Mouse (Mus musculus): Measurements from ENCODE around the gene Rorc. TPM values are rescaled to one million over a fixed set of nuclear protein-coding genes. Genes with fewer than 3 reads are reported as not detected.

The Rorc gene
- polyA plus RNA-seq, 1 experiment from 2014 or later, result 2.3 TPM

DNA sequence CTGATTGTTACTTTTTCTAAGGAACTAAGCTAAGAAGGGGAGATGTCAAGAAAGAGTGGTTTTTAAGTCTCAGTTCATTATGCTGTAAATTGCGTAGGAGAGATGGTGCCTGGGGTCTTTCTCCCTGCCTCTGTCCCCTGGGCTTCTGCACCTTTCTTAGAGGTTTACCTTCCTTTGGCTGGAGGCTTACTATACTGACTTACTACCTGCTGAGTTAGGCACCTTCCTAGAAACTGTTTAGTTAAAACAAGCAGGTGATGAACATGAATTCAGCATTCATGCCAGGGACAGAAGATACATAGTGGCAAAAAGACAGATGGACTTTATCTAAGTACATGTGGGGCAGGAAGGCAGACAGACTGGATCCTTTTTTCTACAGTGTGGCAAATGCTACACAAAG lies 23.7 kb downstream of the Rorc start:
- H3K9ac ChIP-seq, result no peak overlapping the region
- ATAC-seq (ENCODE audit: insufficient number of reproducible peaks, insufficient read depth, low FRiP score, low TSS enrichment, low read depth), result no peak
- no peak overlapping the region for H3K4me3 ChIP-seq
- peaks cover 59% of the 10 kb centered on the region for H3K27me3 ChIP-seq
- H3K27ac ChIP-seq, result no peak overlapping the region
- no peaks in the 10 kb centered on the region for H3K9me3 ChIP-seq
- H3K36me3 ChIP-seq, result no peaks in the 10 kb centered on the region
- no peak overlapping the region for H3K4me2 ChIP-seq
- peaks cover 11% of the 10 kb centered on the region; the same call in 1 of the 2 replicates for H3K4me1 ChIP-seq
- WGBS, result 71% methylated on average over 1 of the region's 1 CpGs

- Histone ChIP-seq H3K4me2 (no peak overlapping the region), H3K27ac (no peak overlapping the region), H3K27me3 (peaks cover 64% of the 10 kb centered on the region), H3K36me3 (no peaks in the 10 kb centered on the region), H3K4me3 (no peak overlapping the region), H3K9me3 (no peaks in the 10 kb centered on the region), H3K9ac (no peak overlapping the region), H3K4me1 (peaks cover 11% of the 10 kb centered on the region; the same call in 1 of the 2 replicates)
- ATAC-seq (ENCODE audit: insufficient number of reproducible peaks, insufficient read depth, low FRiP score, low TSS enrichment, low read depth), result no peak
- 77% methylated on average over 4 of the region's 4 CpGs for WGBS
Observed at GRCm38 (mm10) chr3:94396851-94397250, 24.3 kb downstream of the Rorc start.

DNA sequence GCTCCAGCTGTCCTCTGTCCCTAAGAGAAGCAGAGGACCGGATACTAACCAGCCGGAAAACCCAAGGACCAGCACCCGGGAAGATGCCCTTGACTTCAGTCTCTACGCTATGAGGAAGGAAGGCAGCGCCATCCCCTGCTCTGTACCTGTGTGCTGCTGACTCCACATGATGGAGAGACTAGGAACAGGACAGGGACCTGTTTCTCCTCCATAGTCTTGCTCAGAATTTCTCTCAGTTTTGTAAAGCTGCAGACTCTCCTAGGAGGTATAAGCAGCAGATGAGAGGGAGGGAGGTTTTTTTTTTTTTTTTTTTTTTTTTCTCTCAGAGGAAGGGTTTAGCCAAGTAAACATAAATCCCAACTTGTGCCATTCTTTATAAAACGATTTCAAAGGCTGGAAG lies 25.6 kb downstream of the Rorc start, which contains the start of gene Lingo4:
Gene Lingo4 (plus strand): TSS at position 301 of the 400 bp plus-strand sequence.
- no peak within 1 kb of the TSS for H3K27ac ChIP-seq
- no peaks in the 10 kb centered on the region for H3K36me3 ChIP-seq
- H3K4me3 ChIP-seq, result peak within 1 kb of the TSS; percentile 34
- peaks cover 78% of the 10 kb centered on the region for H3K27me3 ChIP-seq
- peak within 1 kb of the TSS; percentile 68 for H3K9ac ChIP-seq
- ATAC-seq (ENCODE audit: insufficient number of reproducible peaks, insufficient read depth, low FRiP score, low TSS enrichment, low read depth), result no peak
- no peaks in the 10 kb centered on the region for H3K9me3 ChIP-seq
- H3K4me2 ChIP-seq, result peak within 1 kb of the TSS; percentile 63
- 68% methylated on average over 6 of the region's 6 CpGs for WGBS
- peaks cover 13% of the 10 kb centered on the region; the same call in 1 of the 2 replicates for H3K4me1 ChIP-seq

GRCm38 (mm10) chr3:94398943-94399481 lies 26.4 kb downstream of the Rorc start:
- H3K9me3 ChIP-seq, result no peaks in the 10 kb centered on the region
- H3K4me3 ChIP-seq, result peak overlapping the region; percentile 34
- H3K36me3 ChIP-seq, result no peaks in the 10 kb centered on the region
- H3K27me3 ChIP-seq, result peaks cover 84% of the 10 kb centered on the region
- 3% methylated on average over 20 of the region's 20 CpGs for WGBS
- H3K9ac ChIP-seq, result peak overlapping the region; percentile 68
- no peak for ATAC-seq (ENCODE audit: insufficient number of reproducible peaks, insufficient read depth, low FRiP score, low TSS enrichment, low read depth)
- peaks cover 20% of the 10 kb centered on the region; the same call in 1 of the 2 replicates for H3K4me1 ChIP-seq
- H3K4me2 ChIP-seq, result peak overlapping the region; percentile 63
- no peak overlapping the region for H3K27ac ChIP-seq

GRCm38 (mm10) chr3:94399663-94400310 lies 27.2 kb downstream of the Rorc start:
- Histone ChIP-seq H3K4me2 (peak overlapping the region; percentile 63), H3K9me3 (no peaks in the 10 kb centered on the region), H3K27ac (no peak overlapping the region), H3K27me3 (peaks cover 87% of the 10 kb centered on the region), H3K4me1 (peaks cover 28% of the 10 kb centered on the region), H3K36me3 (no peaks in the 10 kb centered on the region), H3K4me3 (peak overlapping the region; percentile 34; the same call in 1 of the 2 replicates), H3K9ac (no peak overlapping the region)
- WGBS, result 38% methylated on average over 5 of the region's 5 CpGs
- no peak for ATAC-seq (ENCODE audit: insufficient number of reproducible peaks, insufficient read depth, low FRiP score, low TSS enrichment, low read depth)

GRCm38 (mm10) chr3:94402451-94402850 lies 29.9 kb downstream of the Rorc start:
- Histone ChIP-seq H3K36me3 (no peaks in the 10 kb centered on the region), H3K4me1 (peaks cover 30% of the 10 kb centered on the region)
- ATAC-seq (ENCODE audit: insufficient number of reproducible peaks, insufficient read depth, low FRiP score, low TSS enrichment, low read depth), result no peak

DNA sequence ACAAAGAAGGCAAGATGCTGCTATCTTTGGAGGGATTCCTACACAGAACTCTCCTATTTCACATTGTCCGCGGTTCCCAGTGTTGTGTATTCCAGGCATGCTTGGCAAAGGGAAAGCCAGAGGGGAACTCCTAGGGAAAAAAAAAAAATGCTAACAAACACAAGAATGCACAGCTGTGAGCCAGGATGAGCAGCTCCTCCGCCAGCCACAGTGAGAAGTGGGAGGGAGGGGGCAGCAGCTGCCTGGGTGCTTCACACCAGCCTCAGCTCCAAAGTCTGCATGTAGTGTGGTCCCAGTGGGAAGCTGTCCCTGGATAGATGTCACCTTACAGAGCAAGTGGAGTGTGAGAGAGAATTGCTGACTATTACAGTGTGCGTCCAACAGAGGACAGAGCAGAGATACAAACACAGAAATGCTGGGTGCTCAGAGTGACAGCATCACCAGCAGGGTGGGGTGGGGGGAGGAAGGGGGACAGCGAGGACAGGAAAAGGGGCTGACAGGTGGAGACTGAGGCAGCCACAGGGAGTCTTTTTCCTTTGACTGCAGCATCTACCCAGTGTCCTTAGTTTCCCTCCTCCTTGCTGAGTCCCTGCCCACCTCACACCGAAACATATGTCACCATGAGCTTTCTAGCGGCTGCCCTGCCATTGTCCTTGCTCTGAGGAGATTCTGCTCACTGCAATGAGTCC lies 31.9 kb downstream of the Rorc start:
- H3K4me3 ChIP-seq, result no peak overlapping the region
- ATAC-seq (ENCODE audit: insufficient number of reproducible peaks, insufficient read depth, low FRiP score, low TSS enrichment, low read depth), result no peak
- 24% methylated on average over 7 of the region's 7 CpGs for WGBS
- no peaks in the 10 kb centered on the region for H3K9me3 ChIP-seq
- H3K27me3 ChIP-seq, result peaks cover 53% of the 10 kb centered on the region
- H3K9ac ChIP-seq, result no peak overlapping the region
- H3K4me2 ChIP-seq, result no peak overlapping the region
- H3K27ac ChIP-seq, result no peak overlapping the region
- H3K36me3 ChIP-seq, result no peaks in the 10 kb centered on the region
- H3K4me1 ChIP-seq, result peaks cover 20% of the 10 kb centered on the region

More at GRCm38 (mm10) chr3:94402451-94402850, 29.9 kb downstream of the Rorc start:
- H3K4me2 ChIP-seq, result no peak overlapping the region
- H3K27ac ChIP-seq, result no peak overlapping the region
- H3K9ac ChIP-seq, result no peak overlapping the region
- H3K27me3 ChIP-seq, result peaks cover 74% of the 10 kb centered on the region
- H3K9me3 ChIP-seq, result no peaks in the 10 kb centered on the region
- H3K4me3 ChIP-seq, result no peak overlapping the region
- 53% methylated on average over 8 of the region's 8 CpGs for WGBS

GRCm38 (mm10) chr3:94405561-94405960 lies 33.0 kb downstream of the Rorc start:
- H3K4me1 ChIP-seq, result peaks cover 19% of the 10 kb centered on the region
- no peak overlapping the region for H3K27ac ChIP-seq
- H3K4me3 ChIP-seq, result no peak overlapping the region
- H3K27me3 ChIP-seq, result peaks cover 45% of the 10 kb centered on the region
- no peak overlapping the region for H3K4me2 ChIP-seq
- no peak overlapping the region for H3K9ac ChIP-seq
- 60% methylated on average over 4 of the region's 4 CpGs for WGBS
- H3K36me3 ChIP-seq, result no peaks in the 10 kb centered on the region
- no peaks in the 10 kb centered on the region for H3K9me3 ChIP-seq
- ATAC-seq (ENCODE audit: insufficient number of reproducible peaks, insufficient read depth, low FRiP score, low TSS enrichment, low read depth), result no peak

DNA sequence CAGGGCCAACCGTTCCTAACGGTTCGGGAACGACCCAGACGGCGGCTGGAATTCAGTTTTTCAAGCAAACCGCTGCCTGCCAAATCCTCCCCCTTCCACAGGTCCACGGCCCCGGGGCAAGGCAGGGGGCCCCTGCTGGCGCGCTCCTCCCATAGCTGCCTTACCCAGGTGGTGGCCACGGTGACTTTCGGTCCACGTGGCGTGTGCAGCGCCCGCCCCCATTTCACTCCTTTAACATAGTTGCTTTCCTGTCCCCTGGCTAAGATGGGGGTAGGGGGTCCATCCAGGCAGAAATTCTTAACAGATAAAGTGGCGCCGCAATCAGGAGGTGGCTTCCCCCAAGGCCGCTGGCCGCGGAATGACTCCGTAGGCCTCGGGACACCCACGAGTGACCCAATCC lies 39.9 kb downstream of the Rorc start:
- H3K4me3 ChIP-seq, result peak overlapping the region; percentile 47
- H3K4me2 ChIP-seq, result peak overlapping the region; percentile 82
- H3K36me3 ChIP-seq, result no peaks in the 10 kb centered on the region
- no peaks in the 10 kb centered on the region for H3K9me3 ChIP-seq
- no peak overlapping the region for H3K27ac ChIP-seq
- peaks cover 5% of the 10 kb centered on the region for H3K4me1 ChIP-seq
- peak overlapping the region; percentile 57 for H3K9ac ChIP-seq
- peaks cover 20% of the 10 kb centered on the region for H3K27me3 ChIP-seq
- peak; percentile 22; the same call in 1 of the 2 replicates for ATAC-seq (ENCODE audit: insufficient number of reproducible peaks, insufficient read depth, low FRiP score, low TSS enrichment, low read depth)
- 13% methylated on average over 25 of the region's 25 CpGs for WGBS

- peak within 1 kb of the TSS; percentile 57 for H3K9ac ChIP-seq
Observed at GRCm38 (mm10) chr3:94413031-94413679, 40.6 kb downstream of the Rorc start, which contains the start of gene Tdrkh. Gene Tdrkh (plus strand): TSS chr3:94413273.

DNA sequence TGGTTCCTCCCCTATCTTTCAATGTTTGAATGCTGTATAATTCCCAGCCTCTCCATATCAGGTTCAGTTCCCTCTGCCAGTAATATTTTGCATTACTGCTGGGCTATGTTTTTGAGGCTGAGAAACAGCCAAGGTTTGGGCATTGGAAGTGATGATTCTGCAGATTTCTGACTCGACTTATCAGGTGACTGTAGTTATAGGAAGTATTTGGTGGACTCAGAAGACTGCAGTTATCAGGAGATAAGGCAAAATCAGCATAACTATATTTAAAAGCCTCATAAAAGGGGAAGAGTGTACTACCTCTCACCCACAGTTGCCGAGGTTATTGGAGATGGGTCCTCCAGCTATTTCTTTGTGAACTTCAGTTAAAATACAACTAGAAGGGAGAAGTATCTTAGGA lies 58.4 kb downstream of the Rorc start:
- 75% methylated on average over 2 of the region's 2 CpGs for WGBS
- no peaks in the 10 kb centered on the region for H3K27me3 ChIP-seq
- H3K4me3 ChIP-seq, result no peak overlapping the region
- H3K4me2 ChIP-seq, result no peak overlapping the region
- no peak overlapping the region for H3K9ac ChIP-seq
- no peak overlapping the region for H3K27ac ChIP-seq
- no peaks in the 10 kb centered on the region for H3K9me3 ChIP-seq
- H3K4me1 ChIP-seq, result no peaks in the 10 kb centered on the region
- no peaks in the 10 kb centered on the region for H3K36me3 ChIP-seq
- no peak for ATAC-seq (ENCODE audit: insufficient number of reproducible peaks, insufficient read depth, low FRiP score, low TSS enrichment, low read depth)

More at GRCm38 (mm10) chr3:94413031-94413679, 40.6 kb downstream of the Rorc start, which contains the start of gene Tdrkh:
- Histone ChIP-seq H3K9me3 (no peaks in the 10 kb centered on the region), H3K4me2 (peak within 1 kb of the TSS; percentile 82), H3K27ac (no peak within 1 kb of the TSS), H3K36me3 (no peaks in the 10 kb centered on the region), H3K27me3 (peaks cover 20% of the 10 kb centered on the region), H3K4me3 (peak within 1 kb of the TSS; percentile 47), H3K4me1 (peaks cover 5% of the 10 kb centered on the region)
- WGBS, result 8% methylated on average over 52 of the region's 52 CpGs
- peak; percentile 99 for ATAC-seq (ENCODE audit: insufficient number of reproducible peaks, insufficient read depth, low FRiP score, low TSS enrichment, low read depth)
